In the genomic region with DNA sequence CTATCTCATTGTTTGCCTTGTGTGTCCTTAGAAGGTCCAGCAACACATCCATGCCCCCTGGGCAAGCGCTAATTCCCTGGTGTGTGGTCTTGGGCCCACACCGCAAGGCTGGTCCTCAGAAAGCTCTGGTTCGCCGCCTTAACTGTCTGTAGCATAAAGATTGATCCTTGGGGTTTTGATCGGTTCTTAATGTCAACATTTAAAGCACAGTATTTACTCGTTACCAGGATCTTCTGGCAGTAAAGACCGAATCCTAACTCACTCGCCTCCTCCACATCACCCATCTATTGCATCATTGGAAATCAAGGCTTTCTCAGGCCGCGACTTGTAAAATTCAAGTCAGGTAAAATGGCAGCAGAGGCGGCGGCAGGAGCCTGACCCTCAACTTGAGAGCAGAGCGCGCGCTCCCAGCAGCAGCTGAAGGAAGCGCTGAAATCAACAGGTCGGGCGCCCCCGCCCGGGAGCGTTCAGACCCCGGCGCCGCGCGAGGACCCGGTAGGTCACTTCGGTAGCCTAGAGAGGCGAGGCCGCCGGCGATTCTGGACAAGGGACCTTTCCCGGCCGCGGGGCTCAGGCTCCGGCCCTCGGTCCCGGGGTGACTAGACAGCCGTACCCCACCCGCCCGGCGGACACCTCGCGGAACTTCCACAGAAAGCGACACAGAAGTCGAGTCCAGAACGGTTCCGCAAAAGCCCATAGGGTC, we compare ENCODE assay signal across 8 mouse cellular contexts. TPM values are rescaled to one million over a fixed set of nuclear protein-coding genes. Genes with fewer than 3 reads are reported as not detected.
DNase-seq lines count a peak whose midpoint lies in the region; ATAC-seq and TF ChIP-seq lines count a peak whose summit lies in the region.

No protein-coding gene starts in this region.

- H3K27ac ChIP-seq in hindbrain, postnatal 0 days = peak overlapping the region; percentile 75

- no peaks in the 10 kb centered on the region for H3K27me3 ChIP-seq in hindbrain, postnatal 0 days (ENCODE audit: insufficient read depth, low read length)

- H3K9me3 ChIP-seq in hindbrain, postnatal 0 days (ENCODE audit: low read length) = no peaks in the 10 kb centered on the region

- WGBS in hindbrain, postnatal 0 days = 2% methylated on average over 48 of the region's 48 CpGs

- peak; percentile 32; the same call in 1 of the 2 replicates for TF ChIP-seq CTCF in hindbrain, postnatal 0 days (IDR thresholded peaks at IDR 0.05; ENCODE audit: low read depth)

- H3K4me1 ChIP-seq in hindbrain, postnatal 0 days (ENCODE audit: insufficient read depth, low read length) = peaks cover 3% of the 10 kb centered on the region; the same call in 1 of the 2 replicates

- DNase-seq in R1 (ENCODE audit: low read depth, low spot score) = peak; percentile 88
- DNase-seq in cerebellum, postnatal 36 days = peak; percentile 41 to 53
- peak; percentile 73 to 80 for DNase-seq in gastrocnemius, adult 8-10 months (ENCODE audit: low spot score in 2 of 2)
- peak; percentile 79 for DNase-seq in hindbrain, postnatal 0 days (ENCODE audit: low spot score)
- DNase-seq in left cerebral cortex, postnatal 14 days (ENCODE audit: low spot score in 2 of 2) = peak; percentile 39 to 68
- peak; percentile 69 for DNase-seq in right cerebral cortex, postnatal 14 days
- peak; percentile 78 for DNase-seq in urinary bladder, postnatal 14 days (ENCODE audit: low spot score)

- peak overlapping the region; percentile 71 for H3K4me3 ChIP-seq in hindbrain, postnatal 0 days (ENCODE audit: low read length)

- intact Hi-C loops in left cerebral cortex, postnatal 14 days (cut with DNase I) = no loop called here

- H3K36me3 ChIP-seq in hindbrain, postnatal 0 days (ENCODE audit: insufficient read depth, low read length) = no peaks in the 10 kb centered on the region

- peak overlapping the region; percentile 100 for H3K4me2 ChIP-seq in hindbrain, postnatal 0 days (ENCODE audit: low read depth, low read length)

- H3K9ac ChIP-seq in hindbrain, postnatal 0 days (replicated peaks; ENCODE audit: low read length) = peak overlapping the region; percentile 60

- ATAC-seq in hindbrain, postnatal 0 days = peak; percentile 64
- peak; percentile 33 for ATAC-seq in megakaryocyte progenitor cell, adult 5-6 weeks (replicated peaks; ENCODE audit: poor library complexity)

RNA-seq across cellular contexts. Expression of gene Ttc39b, which starts 0.7 kb away (rescaled TPM):
- total RNA-seq in gastrocnemius, adult 8-10 months (2022) = 1 to 10 TPM; 4.4 to 5.1 (median 4.9) TPM
- total RNA-seq in hindbrain, postnatal 0 days (2014; rRNA removed) = 15.2 and 16.0 TPM in 2 replicates
- polyA plus RNA-seq in hindbrain, postnatal 0 days (2015; fragmentation: Nextera tagmentation; extraction: Ambion mirVana) = 8.2 and 8.6 TPM in 2 replicates
- 10 to 100 TPM; 46.6 to 54.0 TPM for total RNA-seq in left cerebral cortex, postnatal 14 days (2021)
- total RNA-seq in megakaryocyte progenitor cell, adult 5-6 weeks (2015) = 1.9 and 2.9 TPM in 2 replicates
- 1.00 and 3.3 TPM in 2 replicates for total RNA-seq in megakaryocyte progenitor cell, adult 5-6 weeks (2017)

Comparison
In these comparisons a context has a peak if more than half of its experiments do, and no peak if none do; other contexts are left out.
1. Peak in every context shown above with its lines: DNase-seq, ATAC-seq, H3K4me3 ChIP-seq and H3K27ac ChIP-seq.